Mouse (Mus musculus) stomach, embryonic 14.5 days (tissue): ENCODE data around the gene Adamtsl4. TPM values are rescaled to one million over a fixed set of nuclear protein-coding genes. Genes with fewer than 3 reads are reported as not detected.

Source experiments
- ATAC-seq: fragments of 200-750 bp; cut with Nextera tagmentation; 2 replicates; pipeline ENCODE4 v1.8.0; 2017; ENCODE audit warnings: low read depth, moderate TSS enrichment; ENCODE audit not compliant: insufficient number of reproducible peaks, insufficient read depth, low FRiP score
- H3K27ac ChIP-seq: fragments of 300-500 bp; sonication (generic); 2 replicates; pipeline ENCODE4 v1.5.1; 2014; ENCODE audit warnings: mild to moderate bottlenecking, low read length, moderate library complexity, mixed read lengths
- H3K27me3 ChIP-seq: fragments of 300-500 bp; sonication (generic); 2 replicates; pipeline ENCODE4 v1.6.1; 2014; ENCODE audit warnings: low read length, control low read depth, mixed read lengths; ENCODE audit not compliant: control insufficient read depth, insufficient read depth
- H3K36me3 ChIP-seq: fragments of 300-500 bp; sonication (generic); 2 replicates; pipeline ENCODE4 v1.6.1; 2014; ENCODE audit warnings: mild to moderate bottlenecking, control low read depth, low read length, moderate library complexity, mixed read lengths; ENCODE audit not compliant: control insufficient read depth, insufficient read depth
- H3K4me1 ChIP-seq: fragments of 300-500 bp; sonication (generic); 2 replicates; pipeline ENCODE4 v1.6.1; 2014; ENCODE audit warnings: low read length, control low read depth, mixed read lengths; ENCODE audit not compliant: control insufficient read depth, insufficient read depth
- H3K4me2 ChIP-seq: fragments of 300-500 bp; sonication (generic); replicated peaks from 2 replicates; pipeline ENCODE4 v1.6.1; 2014; ENCODE audit warnings: low read depth, low read length, control low read depth
- H3K4me3 ChIP-seq: fragments of 300-500 bp; sonication (generic); 2 replicates; pipeline ENCODE4 v1.5.1; 2014; ENCODE audit warnings: low read depth, low read length, control low read depth
- H3K9ac ChIP-seq: fragments of 300-500 bp; sonication (generic); replicated peaks from 2 replicates; pipeline ENCODE4 v1.6.1; 2014; ENCODE audit warnings: low read depth, mild to moderate bottlenecking, control low read depth, low read length, moderate library complexity, mixed read lengths
- H3K9me3 ChIP-seq: fragments of 300-500 bp; sonication (generic); 2 replicates; pipeline ENCODE4 v1.6.1; 2016; ENCODE audit warnings: low read depth, low read length, control low read depth; ENCODE audit not compliant: control insufficient read depth
- WGBS: fragments of 180-500 bp; shearing (Covaris S2); extraction: QIAGEN DNeasy Blood & Tissue Kit; methylation state at CpG from one replicate; pipeline ENCODE4 v1.1.7; 2014; 5-methylcytosine and 5-hydroxymethylcytosine counted together
- polyA plus RNA-seq: library from polyadenylated mRNA; unstranded; fragments of >200 nt; fragmentation: Nextera tagmentation; extraction: Ambion mirVana; gene quantifications from 2 replicates; pipeline ENCODE4 v1.2.1, GENCODE M21; 2014

Adamtsl4 gene
- polyA plus RNA-seq, 1 experiment from 2014 or later, result 5.3 TPM

- 76% methylated on average over 19 of the region's 19 CpGs for WGBS
- Histone ChIP-seq H3K9me3 (no peaks in the 10 kb centered on the region), H3K4me3 (no peak overlapping the region), H3K4me2 (no peak overlapping the region), H3K4me1 (peaks cover 46% of the 10 kb centered on the region), H3K9ac (no peak overlapping the region), H3K36me3 (no peaks in the 10 kb centered on the region), H3K27me3 (no peaks in the 10 kb centered on the region), H3K27ac (no peak overlapping the region)
- ATAC-seq, result no peak
Observed at GRCm38 (mm10) chr3:95677420-95678090, 10.2 kb downstream of the Adamtsl4 start.

GRCm38 (mm10) chr3:95676745-95677419, 10.8 kb downstream of the Adamtsl4 start:
- Histone ChIP-seq H3K4me3 (no peak overlapping the region), H3K9me3 (no peaks in the 10 kb centered on the region), H3K27ac (no peak overlapping the region), H3K27me3 (no peaks in the 10 kb centered on the region), H3K9ac (no peak overlapping the region), H3K4me1 (peaks cover 53% of the 10 kb centered on the region), H3K4me2 (no peak overlapping the region), H3K36me3 (no peaks in the 10 kb centered on the region)
- 63% methylated on average over 15 of the region's 15 CpGs for WGBS
- ATAC-seq, result no peak

GRCm38 (mm10) chr3:95675301-95676092, 12.2 kb downstream of the Adamtsl4 start:
- ATAC-seq, result peak; percentile 39; the same call in 1 of the 2 replicates
- 20% methylated on average over 8 of the region's 8 CpGs for WGBS
- Histone ChIP-seq H3K9me3 (no peaks in the 10 kb centered on the region), H3K4me1 (peaks cover 50% of the 10 kb centered on the region), H3K27ac (peak overlapping the region; percentile 95), H3K4me3 (no peak overlapping the region), H3K36me3 (no peaks in the 10 kb centered on the region), H3K9ac (peak overlapping the region; percentile 26; the same call in 1 of the 2 replicates), H3K4me2 (peak overlapping the region; percentile 26), H3K27me3 (no peaks in the 10 kb centered on the region)

GRCm38 (mm10) chr3:95674812-95675211, 12.9 kb downstream of the Adamtsl4 start:
- H3K9me3 ChIP-seq, result no peaks in the 10 kb centered on the region
- no peaks in the 10 kb centered on the region for H3K27me3 ChIP-seq
- H3K4me2 ChIP-seq, result peak overlapping the region; percentile 26; the same call in 1 of the 2 replicates
- peaks cover 49% of the 10 kb centered on the region for H3K4me1 ChIP-seq
- H3K27ac ChIP-seq, result peak overlapping the region; percentile 95
- no peak overlapping the region for H3K4me3 ChIP-seq
- WGBS, result 6% methylated on average over 6 of the region's 6 CpGs
- H3K9ac ChIP-seq, result 0 out of 2 replicates have a peak overlapping the region, but pooled peaks have one; percentile 26
- ATAC-seq, result no peak
- H3K36me3 ChIP-seq, result no peaks in the 10 kb centered on the region

- H3K27ac ChIP-seq, result peak overlapping the region; percentile 95
- H3K27me3 ChIP-seq, result no peaks in the 10 kb centered on the region
- peak overlapping the region; percentile 23 for H3K4me2 ChIP-seq
- H3K4me1 ChIP-seq, result peaks cover 49% of the 10 kb centered on the region
- peaks cover 3% of the 10 kb centered on the region for H3K36me3 ChIP-seq
- peak; percentile 83 for ATAC-seq
- H3K4me3 ChIP-seq, result no peak overlapping the region
- WGBS, result 20% methylated on average over 2 of the region's 2 CpGs
- H3K9ac ChIP-seq, result no peak overlapping the region
- no peaks in the 10 kb centered on the region for H3K9me3 ChIP-seq
Observed at GRCm38 (mm10) chr3:95674236-95674635, 13.5 kb downstream of the Adamtsl4 start.

GRCm38 (mm10) chr3:95673707-95674211, 14.0 kb downstream of the Adamtsl4 start:
- no peak; the same call in 1 of the 2 replicates for ATAC-seq
- peak overlapping the region; percentile 23 for H3K4me2 ChIP-seq
- WGBS, result 12% methylated on average over 11 of the region's 11 CpGs
- H3K9ac ChIP-seq, result 0 out of 2 replicates have a peak overlapping the region, but pooled peaks have one; percentile 10
- peaks cover 7% of the 10 kb centered on the region for H3K36me3 ChIP-seq
- no peak overlapping the region for H3K4me3 ChIP-seq
- H3K9me3 ChIP-seq, result no peaks in the 10 kb centered on the region
- H3K27me3 ChIP-seq, result no peaks in the 10 kb centered on the region
- peak overlapping the region; percentile 95 for H3K27ac ChIP-seq
- peaks cover 50% of the 10 kb centered on the region for H3K4me1 ChIP-seq

- H3K4me2 ChIP-seq, result peak overlapping the region; percentile 23
- H3K27me3 ChIP-seq, result no peaks in the 10 kb centered on the region
- no peak overlapping the region for H3K4me3 ChIP-seq
- ATAC-seq, result no peak
- H3K9ac ChIP-seq, result no peak overlapping the region
- H3K9me3 ChIP-seq, result no peaks in the 10 kb centered on the region
- 31% methylated on average over 10 of the region's 10 CpGs for WGBS
- H3K4me1 ChIP-seq, result peaks cover 56% of the 10 kb centered on the region
- H3K36me3 ChIP-seq, result peaks cover 7% of the 10 kb centered on the region
- peak overlapping the region; percentile 95 for H3K27ac ChIP-seq
Observed at GRCm38 (mm10) chr3:95672861-95673706, 14.6 kb downstream of the Adamtsl4 start.
